Mouse (Mus musculus) liver, embryonic 11.5 days (tissue): Measurements from ENCODE around the gene Pgm2. TPM values are rescaled to one million over a fixed set of nuclear protein-coding genes. Genes with fewer than 3 reads are reported as not detected.
A peak's percentile ranks its signal among the peaks of the same experiment; 100 is the strongest.

Source experiments
- ATAC-seq: fragments of 200-750 bp; cut with Nextera tagmentation; replicated peaks from 2 replicates; pipeline ENCODE4 v1.8.0; 2017; ENCODE audit warnings: moderate number of reproducible peaks, mild to moderate bottlenecking, moderate TSS enrichment, moderate library complexity; ENCODE audit not compliant: low FRiP score
- DNase-seq: peaks from one replicate; pipeline ENCODE4 v3.0.0-alpha.2; 2017; ENCODE audit warnings: low spot score
- H3K27ac ChIP-seq: fragments of 300-500 bp; sonication (generic); 2 replicates; pipeline ENCODE4 v1.5.1; 2014; ENCODE audit warnings: mild to moderate bottlenecking, low read depth, low read length, control low read depth
- H3K27me3 ChIP-seq: fragments of 300-500 bp; sonication (generic); replicated peaks from 2 replicates; pipeline ENCODE4 v1.6.1; 2014; ENCODE audit warnings: low read length, mixed read lengths; ENCODE audit not compliant: control insufficient read depth, insufficient read depth
- H3K36me3 ChIP-seq: fragments of 300-500 bp; sonication (generic); 2 replicates; pipeline ENCODE4 v1.6.1; 2014; ENCODE audit warnings: mild to moderate bottlenecking, low read length, moderate library complexity, mixed read lengths; ENCODE audit not compliant: control insufficient read depth, insufficient read depth
- H3K4me1 ChIP-seq: fragments of 300-500 bp; sonication (generic); replicated peaks from 2 replicates; pipeline ENCODE4 v1.6.1; 2014; ENCODE audit warnings: low read length, mixed read lengths; ENCODE audit not compliant: control insufficient read depth, insufficient read depth
- H3K4me2 ChIP-seq: fragments of 300-500 bp; sonication (generic); 2 replicates; pipeline ENCODE4 v1.6.1; 2014; ENCODE audit warnings: mild to moderate bottlenecking, control low read depth, moderate library complexity
- H3K4me3 ChIP-seq: fragments of 300-500 bp; sonication (generic); 2 replicates; pipeline ENCODE4 v1.5.1; 2014; ENCODE audit warnings: low read depth, low read length, control low read depth
- H3K9ac ChIP-seq: fragments of 300-500 bp; sonication (generic); 2 replicates; pipeline ENCODE4 v1.6.1; 2014; ENCODE audit warnings: low read depth, low read length, control low read depth
- H3K9me3 ChIP-seq: fragments of 300-500 bp; sonication (generic); 2 replicates; pipeline ENCODE4 v1.6.1; 2016; ENCODE audit warnings: low read length, inconsistent platforms, mixed read lengths; ENCODE audit not compliant: control insufficient read depth
- WGBS: fragments of 180-500 bp; shearing (Covaris S2); extraction: QIAGEN DNeasy Blood & Tissue Kit; methylation state at CpG from one replicate; pipeline ENCODE4 v1.1.7; 2014; 5-methylcytosine and 5-hydroxymethylcytosine counted together
- polyA plus RNA-seq: library from polyadenylated mRNA; unstranded; fragments of >200 nt; fragmentation: Nextera tagmentation; extraction: Ambion mirVana; gene quantifications from 2 replicates; pipeline ENCODE4 v1.2.1, GENCODE M21; 2014

The Pgm2 gene
- polyA plus RNA-seq, 1 experiment from 2014 or later = 54.4 TPM

DNA sequence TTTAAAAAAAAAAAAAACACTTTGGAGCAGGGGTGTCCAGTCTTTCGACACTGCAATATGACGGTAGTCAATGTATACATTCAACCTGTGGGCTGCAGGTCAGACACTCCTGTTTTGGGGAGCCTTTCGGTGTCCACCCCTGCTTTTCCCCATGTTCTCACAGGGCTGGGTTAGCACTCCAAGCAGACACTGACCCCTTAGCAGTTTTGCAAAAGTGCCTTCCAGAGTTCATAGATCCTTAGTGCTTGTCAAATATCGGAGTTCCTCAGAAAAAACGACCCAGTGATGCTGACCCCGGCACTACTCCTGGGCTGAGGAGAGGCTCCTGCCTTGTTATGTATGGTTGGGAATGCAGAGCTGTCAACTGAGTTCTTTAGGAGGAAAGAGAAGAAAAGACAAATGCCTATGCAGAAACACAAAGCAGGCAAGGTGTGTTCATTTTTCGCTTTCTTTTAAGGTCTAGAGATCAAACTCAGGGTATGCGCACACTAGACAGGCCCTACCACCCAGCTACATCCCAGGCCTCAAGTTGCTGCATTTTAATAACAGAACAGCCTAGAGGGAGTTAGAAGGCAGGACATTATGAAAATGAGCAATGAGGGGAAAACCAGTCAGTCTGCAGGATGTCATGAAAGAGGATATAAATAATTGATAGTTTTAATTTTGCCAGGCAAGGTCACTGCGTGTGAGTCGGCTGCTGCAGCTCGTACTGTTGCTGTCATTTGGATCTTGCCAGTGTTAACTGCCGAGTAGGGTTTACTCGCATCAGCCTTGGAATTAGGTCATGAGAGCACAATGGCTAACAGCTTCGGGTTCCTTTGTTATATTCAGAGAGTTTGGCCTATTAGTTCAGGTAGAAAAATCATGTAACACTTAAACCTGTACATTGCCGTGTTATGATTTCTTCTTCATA lies 9.0 kb upstream of the Pgm2 start:
- no peaks in the 10 kb centered on the region for H3K36me3 ChIP-seq
- no peak for ATAC-seq
- 78% methylated on average over 15 of the region's 15 CpGs for WGBS
- no peak overlapping the region for H3K9ac ChIP-seq
- no peak overlapping the region for H3K4me2 ChIP-seq
- H3K27ac ChIP-seq = no peak overlapping the region
- H3K27me3 ChIP-seq = no peaks in the 10 kb centered on the region
- H3K9me3 ChIP-seq = no peaks in the 10 kb centered on the region
- no peak overlapping the region for H3K4me3 ChIP-seq
- DNase-seq = no peak
- H3K4me1 ChIP-seq = no peaks in the 10 kb centered on the region

GRCm38 (mm10) chr5:64085405-64085804 lies 7.3 kb upstream of the Pgm2 start:
- DNase-seq (no peak), ATAC-seq (no peak)
- Histone ChIP-seq H3K36me3 (no peaks in the 10 kb centered on the region), H3K27ac (no peak overlapping the region), H3K4me1 (no peaks in the 10 kb centered on the region), H3K4me3 (no peak overlapping the region), H3K27me3 (no peaks in the 10 kb centered on the region), H3K9ac (no peak overlapping the region), H3K4me2 (no peak overlapping the region), H3K9me3 (no peaks in the 10 kb centered on the region)
- WGBS = 93% methylated on average over 9 of the region's 9 CpGs

- no peak overlapping the region for H3K27ac ChIP-seq
- H3K36me3 ChIP-seq = no peaks in the 10 kb centered on the region
- H3K27me3 ChIP-seq = no peaks in the 10 kb centered on the region
- no peak for ATAC-seq
- H3K9me3 ChIP-seq = no peaks in the 10 kb centered on the region
- no peak overlapping the region for H3K4me2 ChIP-seq
- DNase-seq = no peak
- no peak overlapping the region for H3K4me3 ChIP-seq
- peaks cover 4% of the 10 kb centered on the region for H3K4me1 ChIP-seq
- WGBS = 82% methylated on average over 9 of the region's 9 CpGs
- H3K9ac ChIP-seq = no peak overlapping the region
Measured at GRCm38 (mm10) chr5:64088740-64089139, 4.0 kb upstream of the Pgm2 start.

DNA sequence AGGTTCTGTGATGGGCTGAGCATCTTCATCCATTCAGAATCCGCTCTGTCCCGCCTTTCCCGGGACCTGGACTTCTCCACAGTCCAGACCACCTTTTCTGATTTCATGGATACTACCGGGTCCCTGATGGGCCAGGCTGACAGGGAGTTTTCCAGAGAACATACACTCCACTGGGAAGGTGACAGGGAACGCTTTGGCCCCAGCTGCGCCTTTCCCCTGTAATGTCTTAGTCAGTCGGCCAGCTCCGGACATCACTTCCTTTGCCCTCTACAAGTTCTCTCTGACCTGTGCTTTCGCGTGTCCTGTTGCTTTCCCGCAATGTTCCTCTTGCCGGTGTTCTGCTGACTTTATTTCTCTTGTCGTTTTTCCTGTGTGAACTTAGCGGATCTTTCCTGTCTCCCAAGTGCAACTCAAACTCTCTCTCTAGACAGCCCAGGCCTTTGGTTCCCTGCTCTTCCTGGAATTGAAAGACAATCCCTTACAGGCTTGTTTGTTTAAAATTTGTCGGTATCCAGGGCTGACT lies 660 bp downstream of the Pgm2 start:
- H3K36me3 ChIP-seq = peaks cover 5% of the 10 kb centered on the region
- 1% methylated on average over 15 of the region's 15 CpGs for WGBS
- H3K9me3 ChIP-seq = no peaks in the 10 kb centered on the region
- ATAC-seq (no peak), DNase-seq (peak; percentile 36)
- H3K27me3 ChIP-seq = no peaks in the 10 kb centered on the region
- H3K27ac ChIP-seq = peak overlapping the region; percentile 62; the same call in 1 of the 2 replicates
- peak overlapping the region; percentile 91 for H3K4me2 ChIP-seq
- peak overlapping the region; percentile 89 for H3K9ac ChIP-seq
- H3K4me3 ChIP-seq = peak overlapping the region; percentile 86
- peaks cover 18% of the 10 kb centered on the region for H3K4me1 ChIP-seq

GRCm38 (mm10) chr5:64095342-64095993 lies 2.7 kb downstream of the Pgm2 start:
- Histone ChIP-seq H3K27ac (peak overlapping the region; percentile 70), H3K4me3 (peak overlapping the region; percentile 86; the same call in 1 of the 2 replicates), H3K9me3 (no peaks in the 10 kb centered on the region), H3K27me3 (no peaks in the 10 kb centered on the region), H3K36me3 (peaks cover 8% of the 10 kb centered on the region), H3K4me1 (peaks cover 18% of the 10 kb centered on the region), H3K9ac (no peak overlapping the region), H3K4me2 (peak overlapping the region; percentile 91)
- 40% methylated on average over 5 of the region's 5 CpGs for WGBS
- ATAC-seq (peak; percentile 61), DNase-seq (peak; percentile 47)

DNA sequence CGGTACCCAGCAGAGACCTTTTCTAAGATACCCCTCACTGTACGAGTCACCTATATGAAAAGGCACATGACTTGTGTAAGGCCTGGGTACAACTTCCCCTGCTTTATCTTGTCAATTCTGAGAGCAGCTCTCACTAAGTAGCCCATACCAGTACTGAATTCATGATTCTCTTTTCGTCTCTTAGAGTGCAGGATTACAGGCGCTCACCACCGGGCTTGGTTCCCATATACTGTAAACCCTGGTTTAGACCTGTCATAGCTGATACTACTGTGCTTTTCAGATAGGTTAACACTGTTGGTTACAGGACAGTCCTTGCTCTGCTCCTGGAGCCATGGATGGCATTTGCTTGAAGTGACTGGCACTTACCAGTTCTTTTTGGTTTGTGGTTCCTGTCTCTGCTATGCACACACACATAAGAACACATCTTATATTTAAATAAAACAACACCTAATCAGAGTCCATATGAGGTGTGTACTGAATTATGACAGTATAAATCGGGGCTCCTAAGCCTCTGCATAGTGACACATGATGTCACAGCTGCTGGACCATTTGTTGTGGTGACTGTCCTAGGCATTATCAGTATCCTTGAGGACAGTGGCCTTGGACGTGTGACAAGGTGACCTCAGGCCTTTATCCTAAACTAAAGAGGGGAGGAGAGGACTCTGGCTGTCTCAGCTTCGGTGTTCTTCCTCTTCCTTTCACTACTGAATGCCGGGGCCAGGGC lies 9.4 kb downstream of the Pgm2 start:
- peak; percentile 53 for ATAC-seq
- Histone ChIP-seq H3K27ac (peak overlapping the region; percentile 9; the same call in 1 of the 2 replicates), H3K4me3 (no peak overlapping the region), H3K36me3 (peaks cover 17% of the 10 kb centered on the region), H3K27me3 (no peaks in the 10 kb centered on the region), H3K4me2 (peak overlapping the region; percentile 28), H3K9ac (no peak overlapping the region), H3K4me1 (peaks cover 20% of the 10 kb centered on the region), H3K9me3 (no peaks in the 10 kb centered on the region)
- no peak for DNase-seq
- 54% methylated on average over 9 of the region's 9 CpGs for WGBS

DNA sequence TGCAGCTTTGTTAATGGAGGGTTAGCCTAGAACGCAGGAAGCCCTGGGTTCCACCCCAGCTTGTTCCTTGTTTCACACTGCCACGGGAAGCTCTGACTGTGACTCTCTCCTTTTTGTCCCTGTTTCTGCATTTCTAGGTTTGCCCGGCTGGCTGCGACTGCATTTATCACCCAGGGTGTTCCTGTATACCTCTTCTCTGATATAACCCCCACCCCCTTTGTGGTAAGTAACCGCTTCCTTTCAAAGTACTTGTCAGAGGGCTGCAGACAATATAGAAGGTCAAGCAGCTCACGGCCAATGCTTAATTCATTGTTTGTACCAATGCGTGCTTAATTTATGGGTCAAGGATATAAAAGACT lies 9.9 kb downstream of the Pgm2 start:
- H3K27ac ChIP-seq = peak overlapping the region; percentile 9; the same call in 1 of the 2 replicates
- peaks cover 20% of the 10 kb centered on the region for H3K4me1 ChIP-seq
- no peak overlapping the region for H3K4me3 ChIP-seq
- H3K9ac ChIP-seq = no peak overlapping the region
- peaks cover 22% of the 10 kb centered on the region for H3K36me3 ChIP-seq
- H3K4me2 ChIP-seq = peak overlapping the region; percentile 28
- H3K27me3 ChIP-seq = no peaks in the 10 kb centered on the region
- H3K9me3 ChIP-seq = no peaks in the 10 kb centered on the region
- ATAC-seq (peak; percentile 63), DNase-seq (peak; percentile 41)
- 29% methylated on average over 7 of the region's 7 CpGs for WGBS

- H3K4me1 ChIP-seq = peaks cover 5% of the 10 kb centered on the region; the same call in 1 of the 2 replicates
- no peak overlapping the region for H3K4me2 ChIP-seq
- no peaks in the 10 kb centered on the region for H3K27me3 ChIP-seq
- H3K36me3 ChIP-seq = peaks cover 24% of the 10 kb centered on the region
- no peak overlapping the region for H3K9ac ChIP-seq
- DNase-seq (no peak), ATAC-seq (no peak)
- no peaks in the 10 kb centered on the region for H3K9me3 ChIP-seq
- H3K27ac ChIP-seq = no peak overlapping the region
- H3K4me3 ChIP-seq = no peak overlapping the region
- 85% methylated on average over 11 of the region's 11 CpGs for WGBS
Measured at GRCm38 (mm10) chr5:64107596-64108289, 15.0 kb downstream of the Pgm2 start.
